9 mouse cellular contexts compared by ENCODE assay signal in genomic region chr16:3847871-3848270, GRCm38 (mm10). TPM values are rescaled to one million over a fixed set of nuclear protein-coding genes. Genes with fewer than 3 reads are reported as not detected.
DNase-seq lines count a peak whose midpoint lies in the region; ATAC-seq lines count a peak whose summit lies in the region.
"Had no signal": no experiment of that assay in that cellular context is flagged by ENCODE, and none has a peak within 500 bp of the region (broad histone marks: within the 10 kb centered on the region; RNA-seq: fewer than 3 reads in every experiment).

No protein-coding gene starts in this region.

- no peak for ATAC-seq in limb, embryonic 11.5 days (ENCODE audit: insufficient number of reproducible peaks, low FRiP score, low TSS enrichment, low read depth)
- ATAC-seq in stomach, embryonic 14.5 days (ENCODE audit: insufficient number of reproducible peaks, insufficient read depth, low FRiP score, low read depth): no peak

- H3K27me3 ChIP-seq in limb, embryonic 11.5 days (ENCODE audit: control insufficient read depth, insufficient read depth, low read length): no peaks in the 10 kb centered on the region
- H3K27me3 ChIP-seq in stomach, embryonic 14.5 days (ENCODE audit: control insufficient read depth, insufficient read depth, low read length): no peaks in the 10 kb centered on the region

- DNase-seq in embryo, embryonic 10.5 days (ENCODE audit: low spot score): peak; percentile 13
- DNase-seq in embryo, embryonic 9.5 days (ENCODE audit: extremely low spot score): no peak
- peak; percentile 10 for DNase-seq in retina, embryonic 14.5 days (ENCODE audit: low spot score)
- no peak for DNase-seq in retina, postnatal 1 day
- DNase-seq in limb, embryonic 11.5 days (ENCODE audit: low spot score): no peak
- DNase-seq in cerebellum, adult 9-10 months: no peak
- DNase-seq in left cerebral cortex, postnatal 4 days: no peak

- H3K9me3 ChIP-seq in limb, embryonic 11.5 days (ENCODE audit: control insufficient read depth, low read length): no peaks in the 10 kb centered on the region
- H3K9me3 ChIP-seq in stomach, embryonic 14.5 days (ENCODE audit: control insufficient read depth, low read depth, low read length): no peaks in the 10 kb centered on the region

- H3K4me3 ChIP-seq in limb, embryonic 11.5 days (ENCODE audit: low read depth, low read length): no peak overlapping the region
- H3K4me3 ChIP-seq in stomach, embryonic 14.5 days (ENCODE audit: low read depth, low read length): peak overlapping the region; percentile 59

- 65% methylated on average over 4 of the region's 4 CpGs for WGBS in limb, embryonic 11.5 days
- 70% methylated on average over 4 of the region's 4 CpGs for WGBS in stomach, embryonic 14.5 days

- intact Hi-C loops in left cerebral cortex, postnatal 4 days (cut with DNase I): no loop called here

- H3K4me1 ChIP-seq in limb, embryonic 11.5 days (ENCODE audit: control insufficient read depth, insufficient read depth, low read length): no peaks in the 10 kb centered on the region
- H3K4me1 ChIP-seq in stomach, embryonic 14.5 days (ENCODE audit: control insufficient read depth, insufficient read depth, low read length): no peaks in the 10 kb centered on the region

- H3K36me3 ChIP-seq in limb, embryonic 11.5 days (ENCODE audit: control insufficient read depth, insufficient read depth, low read length): no peaks in the 10 kb centered on the region
- no peaks in the 10 kb centered on the region for H3K36me3 ChIP-seq in stomach, embryonic 14.5 days (ENCODE audit: control insufficient read depth, insufficient read depth, low read length)

- H3K27ac ChIP-seq in limb, embryonic 11.5 days (replicated peaks; ENCODE audit: low read depth, low read length): no peak overlapping the region
- H3K27ac ChIP-seq in stomach, embryonic 14.5 days (ENCODE audit: low read length): no peak overlapping the region

- H3K4me2 ChIP-seq in limb, embryonic 11.5 days (ENCODE audit: low read depth, severe bottlenecking): peak overlapping the region; percentile 59; the same call in 1 of the 2 replicates
- peak overlapping the region; percentile 75 for H3K4me2 ChIP-seq in stomach, embryonic 14.5 days (replicated peaks; ENCODE audit: low read depth, low read length)

- H3K9ac ChIP-seq in limb, embryonic 11.5 days (ENCODE audit: low read length): no peak overlapping the region
- H3K9ac ChIP-seq in stomach, embryonic 14.5 days (replicated peaks; ENCODE audit: low read depth, low read length): 0 out of 2 replicates have a peak overlapping the region, but pooled peaks have one; percentile 57

RNA-seq across cellular contexts. Expression of gene Zfp174, which starts 0.8 kb away (rescaled TPM):
- 1.1 and 1.4 TPM in 2 replicates for polyA plus RNA-seq in limb, embryonic 11.5 days (2014; fragmentation: Nextera tagmentation; extraction: Ambion mirVana)
- 1.7 TPM in 2 replicates for polyA plus RNA-seq in stomach, embryonic 14.5 days (2014; fragmentation: Nextera tagmentation; extraction: Ambion mirVana)
- total RNA-seq in left cerebral cortex, postnatal 4 days (2021): 1 to 10 TPM; 5.9 to 6.1 TPM

RNA-seq across cellular contexts. Expression of gene Olfr15, which starts 17.2 kb away (rescaled TPM):
- polyA plus RNA-seq in limb, embryonic 11.5 days (2014; fragmentation: Nextera tagmentation; extraction: Ambion mirVana): not detected in 2 replicates
- not detected in 2 replicates for polyA plus RNA-seq in stomach, embryonic 14.5 days (2014; fragmentation: Nextera tagmentation; extraction: Ambion mirVana)
- total RNA-seq in left cerebral cortex, postnatal 4 days (2021): not detected
- total RNA-seq: gastrocnemius, postnatal 4 days had no signal

RNA-seq across cellular contexts. Expression of gene Naa60, which starts 24.3 kb away (rescaled TPM):
- polyA plus RNA-seq in limb, embryonic 11.5 days (2014; fragmentation: Nextera tagmentation; extraction: Ambion mirVana): 54.6 and 60.1 TPM in 2 replicates
- 49.1 and 53.0 TPM in 2 replicates for polyA plus RNA-seq in stomach, embryonic 14.5 days (2014; fragmentation: Nextera tagmentation; extraction: Ambion mirVana)
- 10 to 100 TPM; 97.5 to 98.2 TPM for total RNA-seq in left cerebral cortex, postnatal 4 days (2021)

RNA-seq across cellular contexts. Expression of gene Zfp597, which starts 36.5 kb away (rescaled TPM):
- 4.5 and 6.1 TPM in 2 replicates for polyA plus RNA-seq in limb, embryonic 11.5 days (2014; fragmentation: Nextera tagmentation; extraction: Ambion mirVana)
- 7.0 and 8.1 TPM in 2 replicates for polyA plus RNA-seq in stomach, embryonic 14.5 days (2014; fragmentation: Nextera tagmentation; extraction: Ambion mirVana)
- 10 to 100 TPM; 32.6 to 34.9 TPM for total RNA-seq in left cerebral cortex, postnatal 4 days (2021)

RNA-seq across cellular contexts. Expression of gene Gm20695, which starts 36.6 kb away (rescaled TPM):
- 1.8 and 3.7 TPM in 2 replicates for polyA plus RNA-seq in limb, embryonic 11.5 days (2014; fragmentation: Nextera tagmentation; extraction: Ambion mirVana)
- 1.00 and 3.2 TPM in 2 replicates for polyA plus RNA-seq in stomach, embryonic 14.5 days (2014; fragmentation: Nextera tagmentation; extraction: Ambion mirVana)
- 1 to 10 TPM in 1 of 2 experiments, under 1 TPM in 1; 0.64 to 1.3 TPM for total RNA-seq in left cerebral cortex, postnatal 4 days (2021)

Comparison
In these comparisons a context has a peak if more than half of its experiments do, and no peak if none do; other contexts are left out.
1. DNase-seq: peak in embryo, embryonic 10.5 days (single experiment) and retina, embryonic 14.5 days (single experiment); none in embryo, embryonic 9.5 days (single experiment), retina, postnatal 1 day (single experiment), limb, embryonic 11.5 days (single experiment), cerebellum, adult 9-10 months (single experiment) and left cerebral cortex, postnatal 4 days (single experiment).